Mouse (Mus musculus) heart, adult 2 months (tissue): ENCODE results near the gene Myo15.

Experiments
- CTCF ChIP-seq: fragments of 200-600 bp; IDR thresholded peaks from 2 replicates; pipeline ENCODE4 v1.8.1; 2022; ENCODE audit warnings: antibody characterized with exemption, mild to moderate bottlenecking, moderate library complexity
- EP300 ChIP-seq: fragments of 200-500 bp; IDR thresholded peaks from 2 replicates; pipeline ENCODE4 v1.6.1; 2011; ENCODE audit warnings: low read depth, low read length, control low read depth; ENCODE audit not compliant: insufficient read depth
- POLR2A ChIP-seq: fragments of 200-500 bp; IDR thresholded peaks from 2 replicates; pipeline ENCODE4 v1.6.1; 2011; ENCODE audit warnings: mild to moderate bottlenecking, low read depth, low read length, control low read depth; ENCODE audit not compliant: insufficient read depth

DNA sequence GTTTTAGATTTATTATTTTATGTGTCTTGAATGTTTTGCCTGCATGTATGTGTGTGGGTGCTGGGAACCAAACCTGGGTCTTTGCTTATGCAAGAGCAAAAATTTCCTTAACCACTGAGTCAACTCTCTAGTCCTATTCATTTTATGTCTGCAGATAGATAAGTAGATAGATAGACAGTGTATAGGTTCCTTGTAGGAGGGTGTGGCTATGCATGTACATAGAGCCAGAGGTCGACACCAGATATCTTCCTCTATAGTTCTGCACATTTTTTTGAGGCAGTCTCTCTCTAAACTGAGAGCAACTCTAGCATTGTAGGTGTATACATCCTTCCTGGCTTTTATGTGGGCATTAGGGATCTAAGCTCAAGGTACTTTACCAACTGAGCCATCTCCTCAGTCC lies 34.0 kb upstream of the Myo15 start:
- TF ChIP-seq POLR2A (no peak), CTCF (no peak), EP300 (no peak)
